Mouse (Mus musculus) thymus, postnatal 0 days (tissue): ENCODE measurements around the gene Sptan1. TPM values are rescaled to one million over a fixed set of nuclear protein-coding genes. Genes with fewer than 3 reads are reported as not detected.

Source experiments
- DNase-seq: peaks from one replicate; pipeline ENCODE4 v3.0.0-alpha.2; 2015; ENCODE audit warnings: low spot score
- polyA plus RNA-seq: library from polyadenylated mRNA; unstranded; fragments of >200 nt; fragmentation: Nextera tagmentation; extraction: Ambion mirVana; gene quantifications from 2 replicates; pipeline ENCODE4 v1.2.1, GENCODE M21; 2015

Sptan1 gene
- polyA plus RNA-seq: 47.5 and 53.2 TPM in 2 replicates

- peak; percentile 97 for DNase-seq
Observed at GRCm38 (mm10) chr2:29965250-29965843, at the start of gene Sptan1. TSS of gene Sptan1 (plus strand) at chr2:29965560.

GRCm38 (mm10) chr2:29917621-29918020 is 47.7 kb upstream of the Sptan1 start:
- DNase-seq: no peak

GRCm38 (mm10) chr2:29922011-29922410 is 43.3 kb upstream of the Sptan1 start:
- no peak for DNase-seq

- DNase-seq: no peak
Observed at GRCm38 (mm10) chr2:29926542-29926941, 38.8 kb upstream of the Sptan1 start.

GRCm38 (mm10) chr2:29930506-29930905 is 34.9 kb upstream of the Sptan1 start:
- DNase-seq: no peak

- DNase-seq: no peak
Observed at GRCm38 (mm10) chr2:29931194-29931593, 34.2 kb upstream of the Sptan1 start.

- peak; percentile 96 for DNase-seq
Observed at GRCm38 (mm10) chr2:29934906-29935599, 30.3 kb upstream of the Sptan1 start, which contains the start of gene Gle1. TSS of gene Gle1 (plus strand) at chr2:29935426.

GRCm38 (mm10) chr2:29940073-29940472 is 25.3 kb upstream of the Sptan1 start:
- DNase-seq: no peak

GRCm38 (mm10) chr2:29940826-29941225 is 24.5 kb upstream of the Sptan1 start:
- DNase-seq: no peak

- no peak for DNase-seq
Observed at GRCm38 (mm10) chr2:29944723-29945122, 20.6 kb upstream of the Sptan1 start.

GRCm38 (mm10) chr2:29948896-29949295 is 16.5 kb upstream of the Sptan1 start:
- no peak for DNase-seq

GRCm38 (mm10) chr2:29961246-29961645 is 4.1 kb upstream of the Sptan1 start:
- no peak for DNase-seq

GRCm38 (mm10) chr2:29964354-29965249 is 758 bp upstream of the Sptan1 start:
- peak; percentile 12 for DNase-seq

- DNase-seq: peak; percentile 60
Observed at GRCm38 (mm10) chr2:29965906-29966305, 546 bp downstream of the Sptan1 start.

GRCm38 (mm10) chr2:29966826-29967225 is 1.5 kb downstream of the Sptan1 start:
- DNase-seq: no peak

- no peak for DNase-seq
Observed at GRCm38 (mm10) chr2:29967768-29968167, 2.4 kb downstream of the Sptan1 start.

GRCm38 (mm10) chr2:29968638-29969037 is 3.3 kb downstream of the Sptan1 start:
- no peak for DNase-seq

GRCm38 (mm10) chr2:29971838-29972635 is 6.7 kb downstream of the Sptan1 start:
- no peak for DNase-seq

GRCm38 (mm10) chr2:29973525-29973924 is 8.2 kb downstream of the Sptan1 start:
- no peak for DNase-seq

- peak; percentile 67 for DNase-seq
Observed at GRCm38 (mm10) chr2:29977307-29977706, 11.9 kb downstream of the Sptan1 start.

GRCm38 (mm10) chr2:29980661-29981060 is 15.3 kb downstream of the Sptan1 start:
- DNase-seq: no peak
